Mouse (Mus musculus) monocyte, adult 2 months (primary cell): ENCODE data around the gene Hfe2.

Source experiments
- DNase-seq, 2 experiments: peaks; one replicate each; pipeline ENCODE4 v3.0.0; 2022; ENCODE audit warnings: low spot score in 2 of 2, low read depth in 1 of 2

Hfe2 gene

GRCm38 (mm10) chr3:96526864-96527542 lies 2.0 kb downstream of the Hfe2 start:
- no peak for DNase-seq

GRCm38 (mm10) chr3:96528506-96528905 lies 3.5 kb downstream of the Hfe2 start:
- no peak for DNase-seq

GRCm38 (mm10) chr3:96532050-96532449 lies 7.1 kb downstream of the Hfe2 start:
- no peak for DNase-seq

GRCm38 (mm10) chr3:96534300-96534699 lies 9.3 kb downstream of the Hfe2 start:
- DNase-seq: no peak

GRCm38 (mm10) chr3:96539316-96539715 lies 14.3 kb downstream of the Hfe2 start:
- DNase-seq: no peak

- no peak for DNase-seq
Measured at GRCm38 (mm10) chr3:96540740-96541139, 15.8 kb downstream of the Hfe2 start.

- no peak for DNase-seq
Measured at GRCm38 (mm10) chr3:96541328-96542078, 16.5 kb downstream of the Hfe2 start.

GRCm38 (mm10) chr3:96542554-96542953 lies 17.6 kb downstream of the Hfe2 start:
- DNase-seq: no peak

GRCm38 (mm10) chr3:96543345-96543744 lies 18.4 kb downstream of the Hfe2 start:
- no peak for DNase-seq

- no peak for DNase-seq
Measured at GRCm38 (mm10) chr3:96545565-96545964, 20.6 kb downstream of the Hfe2 start.

GRCm38 (mm10) chr3:96546880-96547279 lies 21.9 kb downstream of the Hfe2 start:
- no peak for DNase-seq

GRCm38 (mm10) chr3:96547389-96547960 lies 22.5 kb downstream of the Hfe2 start:
- peak in 1 of 2 experiments; percentile 62 for DNase-seq

- no peak for DNase-seq
Measured at GRCm38 (mm10) chr3:96548824-96549223, 23.9 kb downstream of the Hfe2 start.

GRCm38 (mm10) chr3:96549346-96549745 lies 24.4 kb downstream of the Hfe2 start:
- DNase-seq: no peak

- DNase-seq: no peak
Measured at GRCm38 (mm10) chr3:96551203-96551602, 26.2 kb downstream of the Hfe2 start.

GRCm38 (mm10) chr3:96551890-96552289 lies 26.9 kb downstream of the Hfe2 start:
- no peak for DNase-seq

GRCm38 (mm10) chr3:96553601-96554000 lies 28.6 kb downstream of the Hfe2 start:
- no peak for DNase-seq

GRCm38 (mm10) chr3:96554251-96554650 lies 29.3 kb downstream of the Hfe2 start:
- DNase-seq: no peak

- no peak for DNase-seq
Measured at GRCm38 (mm10) chr3:96555041-96555596, 30.1 kb downstream of the Hfe2 start.

GRCm38 (mm10) chr3:96555999-96556614 lies 31.1 kb downstream of the Hfe2 start:
- no peak for DNase-seq
